Mouse (Mus musculus) hindbrain, embryonic 11.5 days (tissue): ENCODE measurements at regions not wholly inside any gene's neighbourhood (a gene's known extent, or its start where the extent isn't known, plus 50 kb on each side); places are given as distances from the start of the nearest gene placed in this dataset.

ENCODE experiments used
- ATAC-seq: fragments of 200-750 bp; cut with Nextera tagmentation; 2 replicates; pipeline ENCODE4 v1.8.0; 2017; ENCODE audit warnings: mild to moderate bottlenecking, moderate TSS enrichment, moderate library complexity; ENCODE audit not compliant: low FRiP score
- DNase-seq: peaks from one replicate; pipeline ENCODE4 v3.0.0-alpha.2; 2015; ENCODE audit warnings: low spot score
- H3K27ac ChIP-seq: fragments of 300-500 bp; sonication (generic); 2 replicates; pipeline ENCODE4 v1.5.1; 2014; ENCODE audit warnings: mild to moderate bottlenecking, low read depth, low read length
- H3K27me3 ChIP-seq: fragments of 300-500 bp; sonication (generic); 2 replicates; pipeline ENCODE4 v1.6.1; 2014; ENCODE audit warnings: mild to moderate bottlenecking, low read length, moderate library complexity, mixed read lengths; ENCODE audit not compliant: control insufficient read depth, insufficient read depth
- H3K36me3 ChIP-seq: fragments of 300-500 bp; sonication (generic); 2 replicates; pipeline ENCODE4 v1.6.1; 2014; ENCODE audit warnings: mild to moderate bottlenecking, low read length, moderate library complexity, mixed read lengths; ENCODE audit not compliant: control insufficient read depth, insufficient read depth
- H3K4me1 ChIP-seq: fragments of 300-500 bp; sonication (generic); replicated peaks from 2 replicates; pipeline ENCODE4 v1.6.1; 2014; ENCODE audit warnings: low read length, mixed read lengths; ENCODE audit not compliant: control insufficient read depth, insufficient read depth
- H3K4me2 ChIP-seq: fragments of 300-500 bp; sonication (generic); replicated peaks from 2 replicates; pipeline ENCODE4 v1.6.1; 2014; ENCODE audit warnings: mild to moderate bottlenecking, low read depth, low read length
- H3K4me3 ChIP-seq: fragments of 300-500 bp; sonication (generic); 2 replicates; pipeline ENCODE4 v1.5.1; 2014; ENCODE audit warnings: low read depth, low read length
- H3K9ac ChIP-seq: fragments of 300-500 bp; sonication (generic); 2 replicates; pipeline ENCODE4 v1.6.1; 2014; ENCODE audit warnings: low read depth, low read length
- H3K9me3 ChIP-seq: fragments of 300-500 bp; sonication (generic); 2 replicates; pipeline ENCODE4 v1.6.1; 2016; ENCODE audit warnings: low read length; ENCODE audit not compliant: control insufficient read depth
- WGBS: fragments of 180-500 bp; shearing (Covaris S2); extraction: QIAGEN DNeasy Blood & Tissue Kit; methylation state at CpG from one replicate; pipeline ENCODE4 v1.1.7; 2014; 5-methylcytosine and 5-hydroxymethylcytosine counted together

- H3K36me3 ChIP-seq = no peaks in the 10 kb centered on the region
These were observed 137.4 kb downstream of the Foxb1 start for GRCm38 (mm10) chr9:69623312-69623711.

GRCm38 (mm10) chr9:69621006-69621405 is 139.7 kb downstream of the Foxb1 start:
- Histone ChIP-seq H3K36me3 (no peaks in the 10 kb centered on the region), H3K27me3 (no peaks in the 10 kb centered on the region), H3K4me3 (no peak overlapping the region), H3K4me1 (no peaks in the 10 kb centered on the region), H3K9ac (no peak overlapping the region), H3K4me2 (no peak overlapping the region), H3K27ac (no peak overlapping the region), H3K9me3 (no peaks in the 10 kb centered on the region)
- DNase-seq (peak; percentile 7), ATAC-seq (no peak)
- WGBS = 52% methylated on average over 3 of the region's 3 CpGs

More at GRCm38 (mm10) chr9:69623312-69623711, 137.4 kb downstream of the Foxb1 start:
- ATAC-seq = no peak
- no peaks in the 10 kb centered on the region for H3K27me3 ChIP-seq
- whole genome bisulfite sequencing = 19% methylated on average over 7 of the region's 7 CpGs
- no peak overlapping the region for H3K4me2 ChIP-seq
- peak; percentile 88 for DNase-seq
- no peaks in the 10 kb centered on the region for H3K4me1 ChIP-seq
- no peak overlapping the region for H3K9ac ChIP-seq
- H3K27ac ChIP-seq = no peak overlapping the region
- no peak overlapping the region for H3K4me3 ChIP-seq
- no peaks in the 10 kb centered on the region for H3K9me3 ChIP-seq

- no peaks in the 10 kb centered on the region for H3K4me1 ChIP-seq
- no peak for DNase-seq
- ATAC-seq = no peak
- WGBS = 80% methylated on average over 2 of the region's 2 CpGs
- no peaks in the 10 kb centered on the region for H3K36me3 ChIP-seq
- H3K4me3 ChIP-seq = no peak overlapping the region
- H3K27me3 ChIP-seq = no peaks in the 10 kb centered on the region
- H3K9ac ChIP-seq = no peak overlapping the region
- no peak overlapping the region for H3K4me2 ChIP-seq
- no peaks in the 10 kb centered on the region for H3K9me3 ChIP-seq
- no peak overlapping the region for H3K27ac ChIP-seq
These were observed 143.4 kb downstream of the Foxb1 start for GRCm38 (mm10) chr9:69617328-69617727.

- Histone ChIP-seq H3K9ac (no peak overlapping the region), H3K4me2 (no peak overlapping the region), H3K4me3 (no peak overlapping the region), H3K27ac (no peak overlapping the region), H3K27me3 (no peaks in the 10 kb centered on the region), H3K4me1 (no peaks in the 10 kb centered on the region), H3K36me3 (no peaks in the 10 kb centered on the region), H3K9me3 (no peaks in the 10 kb centered on the region)
- ATAC-seq (no peak), DNase-seq (no peak)
- 84% methylated on average over 8 of the region's 8 CpGs for WGBS
These were observed 144.1 kb downstream of the Anxa2 start for GRCm38 (mm10) chr9:69597472-69597871.

- H3K27me3 ChIP-seq = no peaks in the 10 kb centered on the region
- 77% methylated on average over 15 of the region's 15 CpGs for WGBS
These were observed 139.1 kb downstream of the Anxa2 start for GRCm38 (mm10) chr9:69592329-69593062.

GRCm38 (mm10) chr9:69588846-69589245 is 135.4 kb downstream of the Anxa2 start:
- ATAC-seq (no peak), DNase-seq (no peak)
- no peak overlapping the region for H3K27ac ChIP-seq
- no peak overlapping the region for H3K9ac ChIP-seq
- H3K36me3 ChIP-seq = no peaks in the 10 kb centered on the region
- H3K27me3 ChIP-seq = no peaks in the 10 kb centered on the region
- no peak overlapping the region for H3K4me3 ChIP-seq
- H3K4me2 ChIP-seq = no peak overlapping the region
- H3K4me1 ChIP-seq = no peaks in the 10 kb centered on the region
- H3K9me3 ChIP-seq = no peaks in the 10 kb centered on the region
- 89% methylated on average over 4 of the region's 4 CpGs for WGBS

More at GRCm38 (mm10) chr9:69592329-69593062, 139.1 kb downstream of the Anxa2 start:
- ATAC-seq (no peak), DNase-seq (no peak)
- Histone ChIP-seq H3K9ac (no peak overlapping the region), H3K4me3 (no peak overlapping the region), H3K9me3 (no peaks in the 10 kb centered on the region), H3K27ac (no peak overlapping the region), H3K4me1 (no peaks in the 10 kb centered on the region), H3K4me2 (no peak overlapping the region), H3K36me3 (no peaks in the 10 kb centered on the region)

GRCm38 (mm10) chr9:69587096-69587495 is 133.7 kb downstream of the Anxa2 start:
- no peaks in the 10 kb centered on the region for H3K9me3 ChIP-seq
- H3K4me1 ChIP-seq = no peaks in the 10 kb centered on the region
- H3K9ac ChIP-seq = 0 out of 2 replicates have a peak overlapping the region, but pooled peaks have one; percentile 7
- H3K4me3 ChIP-seq = no peak overlapping the region
- H3K27ac ChIP-seq = no peak overlapping the region
- no peaks in the 10 kb centered on the region for H3K36me3 ChIP-seq
- DNase-seq (no peak), ATAC-seq (no peak)
- H3K4me2 ChIP-seq = no peak overlapping the region
- 74% methylated on average over 3 of the region's 3 CpGs for WGBS
- H3K27me3 ChIP-seq = no peaks in the 10 kb centered on the region

GRCm38 (mm10) chr9:69581236-69581635 is 127.8 kb downstream of the Anxa2 start:
- Histone ChIP-seq H3K36me3 (no peaks in the 10 kb centered on the region), H3K27me3 (no peaks in the 10 kb centered on the region), H3K9ac (no peak overlapping the region), H3K27ac (no peak overlapping the region), H3K4me2 (no peak overlapping the region), H3K4me1 (no peaks in the 10 kb centered on the region), H3K4me3 (no peak overlapping the region), H3K9me3 (no peaks in the 10 kb centered on the region)
- ATAC-seq (no peak), DNase-seq (no peak)

- DNase-seq (no peak), ATAC-seq (no peak)
- Histone ChIP-seq H3K4me3 (no peak overlapping the region), H3K36me3 (no peaks in the 10 kb centered on the region), H3K27ac (no peak overlapping the region), H3K4me2 (no peak overlapping the region), H3K9me3 (no peaks in the 10 kb centered on the region), H3K4me1 (no peaks in the 10 kb centered on the region), H3K9ac (no peak overlapping the region), H3K27me3 (no peaks in the 10 kb centered on the region)
- 91% methylated on average over 10 of the region's 10 CpGs for WGBS
These were observed 124.4 kb downstream of the Anxa2 start for GRCm38 (mm10) chr9:69577661-69578405.
